Mouse (Mus musculus) cerebellum, adult 9-11 months (tissue): ENCODE measurements around the gene Gm29133.

ENCODE experiments used
- DNase-seq: peaks from one replicate; pipeline ENCODE4 v3.0.0; 2022

Gene Gm29133

DNA sequence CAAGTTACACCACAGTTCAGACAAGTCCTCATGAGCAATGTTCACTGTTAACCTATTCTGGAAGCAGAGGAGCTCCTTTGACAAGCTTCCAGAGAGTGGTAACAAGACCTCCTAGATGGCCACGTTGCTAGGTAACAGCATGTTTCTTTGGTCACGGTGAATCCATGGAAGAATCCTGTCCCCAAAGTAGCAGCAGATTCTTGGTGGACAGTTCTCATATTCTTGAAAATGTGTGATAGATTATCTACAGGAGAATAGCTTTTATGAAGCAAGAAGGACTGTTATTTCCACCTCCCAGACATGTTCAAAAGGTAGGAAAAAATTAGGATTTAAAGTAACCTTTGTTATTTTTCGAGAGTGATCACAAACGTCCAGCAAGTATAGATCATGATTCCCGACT is at the start of gene Gm29133:
Gm29133 (plus strand) TSS at position 301 of the 400 bp plus-strand sequence.
- DNase-seq: no peak

- DNase-seq: no peak
These were observed 48.9 kb upstream of the Gm29133 start for GRCm38 (mm10) chr3:75699088-75699487.

GRCm38 (mm10) chr3:75701336-75701735 is 46.7 kb upstream of the Gm29133 start:
- DNase-seq: no peak

- DNase-seq: no peak
These were observed 41.5 kb upstream of the Gm29133 start for GRCm38 (mm10) chr3:75706536-75706935.

DNA sequence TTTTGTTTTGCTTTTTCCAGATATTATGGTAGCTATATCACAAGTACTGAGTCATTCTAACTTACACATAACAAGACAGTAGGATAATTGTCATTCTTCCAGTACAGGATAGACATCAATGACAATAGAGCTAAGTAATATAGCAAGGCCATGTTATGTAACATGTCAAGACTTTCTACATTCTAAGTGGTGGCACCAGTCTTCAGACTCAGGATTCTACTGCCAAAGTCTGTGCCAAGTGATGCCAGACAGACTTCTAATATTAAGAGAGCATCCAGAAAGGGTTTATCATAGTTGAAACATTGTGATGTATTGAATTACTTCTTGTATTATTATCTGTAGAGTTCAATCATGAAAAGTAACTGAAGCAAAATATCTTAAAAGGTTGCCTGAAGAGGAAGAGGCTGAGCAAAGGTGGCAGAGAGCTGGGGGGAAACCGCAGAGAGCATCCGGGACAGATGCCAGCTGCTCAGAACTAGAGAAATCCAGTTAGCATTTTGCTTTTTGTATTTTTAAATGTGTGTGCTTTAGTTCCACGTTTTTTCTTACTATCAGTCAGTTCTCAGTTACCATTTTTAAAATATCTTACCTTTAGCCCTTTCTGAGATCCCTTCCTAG is 34.2 kb upstream of the Gm29133 start:
- no peak for DNase-seq

- DNase-seq: no peak
These were observed 27.3 kb upstream of the Gm29133 start for GRCm38 (mm10) chr3:75720663-75721062.

GRCm38 (mm10) chr3:75730982-75731600 is 16.9 kb upstream of the Gm29133 start:
- no peak for DNase-seq

DNA sequence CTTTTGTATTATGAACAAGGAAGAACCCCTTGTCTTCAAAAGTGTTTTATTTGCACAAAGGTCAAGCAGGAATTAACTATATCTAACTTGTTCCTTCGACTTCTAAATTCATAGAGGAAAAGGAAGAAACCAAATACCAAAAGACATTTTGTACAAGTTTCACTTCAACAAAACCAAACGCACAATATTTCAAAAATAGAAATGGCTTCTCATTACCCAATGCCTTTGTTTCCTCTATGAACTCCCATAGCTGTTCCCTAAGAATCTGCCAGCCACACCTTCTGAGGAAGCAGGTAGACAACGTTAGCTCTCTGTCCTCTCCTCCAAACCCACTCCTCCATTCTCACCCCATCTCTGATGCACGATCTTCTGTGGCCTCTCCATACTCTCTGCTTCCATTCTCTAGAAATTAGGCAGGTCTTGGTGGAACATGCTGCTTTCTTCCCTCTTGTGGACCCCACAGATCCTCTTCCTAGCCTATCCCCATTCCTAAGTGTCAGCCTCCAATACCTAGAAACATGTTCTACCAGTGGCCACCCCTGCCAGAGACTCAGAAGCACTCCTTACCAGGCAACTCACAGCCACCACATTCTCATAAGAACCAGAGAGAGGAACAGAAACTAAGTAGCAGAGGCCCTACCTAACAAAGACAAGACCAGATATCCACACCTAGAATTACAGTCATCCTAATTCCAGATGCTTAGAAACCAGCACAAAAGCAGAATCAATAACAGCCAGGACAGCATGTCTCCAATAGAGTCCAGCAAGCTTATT is 4.1 kb upstream of the Gm29133 start:
- no peak for DNase-seq

DNA sequence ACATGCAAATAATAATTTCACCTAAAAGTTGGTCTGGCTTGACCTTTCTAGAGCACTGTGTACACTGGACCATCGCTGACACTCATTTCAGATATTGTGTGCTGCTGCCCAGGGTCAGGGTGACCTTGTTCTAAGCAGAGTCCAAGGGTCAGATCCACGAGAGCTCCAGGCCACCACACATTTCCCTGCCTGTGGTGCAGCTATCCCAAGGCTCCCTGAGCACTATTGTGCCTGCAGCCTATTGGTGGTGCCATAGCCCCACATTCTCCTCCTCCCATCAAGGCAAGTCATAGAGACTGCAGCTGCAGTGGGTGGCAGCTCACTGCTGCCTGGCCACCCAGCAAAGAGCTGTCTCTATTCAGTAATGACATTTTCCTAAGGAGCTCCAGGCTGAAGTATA is 2.7 kb upstream of the Gm29133 start:
- DNase-seq: no peak

GRCm38 (mm10) chr3:75763351-75763750 is 15.4 kb downstream of the Gm29133 start:
- no peak for DNase-seq

GRCm38 (mm10) chr3:75774253-75774652 is 26.3 kb downstream of the Gm29133 start:
- DNase-seq: no peak

DNA sequence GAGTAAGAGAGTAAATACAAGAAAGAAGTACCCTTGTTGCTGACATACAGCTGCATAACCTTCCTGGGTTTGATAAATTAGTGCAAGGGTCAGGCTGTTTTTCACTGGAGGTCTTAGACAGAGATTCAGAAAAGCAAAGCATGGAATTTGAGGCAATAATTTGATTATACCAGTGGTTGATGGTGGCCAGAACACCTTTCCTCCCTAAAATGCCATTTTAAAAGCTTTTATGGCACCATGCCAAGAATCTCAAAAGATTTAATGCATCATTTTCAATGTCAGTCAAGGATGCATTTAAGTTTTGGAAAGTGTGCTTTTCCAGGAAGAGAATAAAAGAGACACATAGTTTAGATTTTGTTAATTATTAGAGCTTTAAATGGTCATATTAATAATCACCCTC is 60.0 kb downstream of the Gm29133 start:
- DNase-seq: no peak

DNA sequence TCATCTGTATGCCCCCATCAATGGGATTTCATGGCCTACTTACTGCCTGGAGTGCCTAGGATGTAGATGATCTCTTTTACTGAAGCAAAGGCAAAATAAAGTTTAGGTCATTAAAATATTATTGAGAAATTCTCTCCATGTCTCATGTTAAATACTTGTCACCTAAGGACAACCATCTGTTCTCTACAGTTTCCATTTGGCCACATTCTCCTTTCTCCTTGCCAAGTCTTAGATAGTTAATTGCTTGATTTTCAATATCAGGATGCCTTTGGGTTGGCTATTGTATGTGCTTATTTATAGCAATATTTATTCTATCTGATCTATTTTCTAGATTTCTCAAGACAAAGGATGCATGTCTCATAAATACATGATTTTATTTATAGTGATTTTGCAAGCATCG is 75.9 kb downstream of the Gm29133 start:
- DNase-seq: no peak

GRCm38 (mm10) chr3:75824458-75824857 is 76.5 kb downstream of the Gm29133 start:
- DNase-seq: no peak

- no peak for DNase-seq
These were observed 86.8 kb downstream of the Gm29133 start for GRCm38 (mm10) chr3:75834827-75835226.

GRCm38 (mm10) chr3:75835286-75835967 is 87.4 kb downstream of the Gm29133 start:
- no peak for DNase-seq
